Mouse (Mus musculus): ENCODE measurements around the gene Gm10097. TPM values are rescaled to one million over a fixed set of nuclear protein-coding genes. Genes with fewer than 3 reads are reported as not detected.

Gene Gm10097
- polyA plus RNA-seq, 1 experiment, result not detected

DNA sequence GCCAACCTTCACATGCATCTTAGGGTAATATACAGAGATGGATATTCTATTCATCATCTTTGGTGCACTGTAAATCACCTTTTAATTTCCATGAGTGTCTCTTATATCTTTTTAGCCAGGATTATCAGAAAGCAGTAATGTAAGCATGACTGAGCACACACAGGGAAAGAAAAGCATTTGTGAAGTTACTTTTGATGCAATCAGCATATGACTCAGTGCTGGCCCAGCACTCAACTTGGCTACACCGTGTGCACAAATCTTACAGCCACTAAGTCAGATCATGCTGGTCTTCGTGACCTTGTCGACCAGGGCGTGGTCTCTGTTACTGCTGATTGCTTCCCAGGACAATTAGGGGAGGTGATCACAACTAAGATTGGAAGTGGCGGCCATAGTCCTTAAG lies 16.8 kb downstream of the Gm10097 start:
- TF ChIP-seq CTCF (IDR thresholded peaks at IDR 0.05; ENCODE audit: borderline replicate concordance, extremely low read depth, insufficient read depth, insufficient read length), result no peak
- TF ChIP-seq POLR2A (IDR thresholded peaks at IDR 0.05; ENCODE audit: borderline replicate concordance, extremely low read depth, insufficient read depth, insufficient read length, poor library complexity, severe bottlenecking), result no peak
- DNase-seq (ENCODE audit: low read depth), result no peak

DNA sequence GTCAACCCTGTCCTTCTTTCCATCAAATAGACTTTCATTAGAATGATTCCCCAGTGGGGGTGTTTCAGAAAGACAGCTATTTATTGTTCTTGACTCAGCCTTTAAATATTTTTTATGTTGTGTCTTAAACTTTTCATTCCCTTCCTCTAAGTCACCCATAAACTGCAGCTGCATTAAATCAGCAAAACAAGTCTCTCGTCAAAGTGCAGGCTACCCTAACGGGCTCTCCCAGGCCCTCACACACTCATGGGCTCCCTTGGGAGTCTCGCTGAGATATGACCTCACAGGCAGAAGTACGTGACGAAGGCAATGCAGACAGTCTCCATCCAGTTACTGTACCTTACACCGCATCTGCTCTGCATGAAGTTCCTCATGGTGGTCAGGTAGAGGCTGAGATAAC lies 17.3 kb downstream of the Gm10097 start:
- DNase-seq (ENCODE audit: low read depth), result no peak
- TF ChIP-seq POLR2A (IDR thresholded peaks at IDR 0.05; ENCODE audit: borderline replicate concordance, extremely low read depth, insufficient read depth, insufficient read length, poor library complexity, severe bottlenecking) (no peak), CTCF (IDR thresholded peaks at IDR 0.05; ENCODE audit: borderline replicate concordance, extremely low read depth, insufficient read depth, insufficient read length) (no peak)

DNA sequence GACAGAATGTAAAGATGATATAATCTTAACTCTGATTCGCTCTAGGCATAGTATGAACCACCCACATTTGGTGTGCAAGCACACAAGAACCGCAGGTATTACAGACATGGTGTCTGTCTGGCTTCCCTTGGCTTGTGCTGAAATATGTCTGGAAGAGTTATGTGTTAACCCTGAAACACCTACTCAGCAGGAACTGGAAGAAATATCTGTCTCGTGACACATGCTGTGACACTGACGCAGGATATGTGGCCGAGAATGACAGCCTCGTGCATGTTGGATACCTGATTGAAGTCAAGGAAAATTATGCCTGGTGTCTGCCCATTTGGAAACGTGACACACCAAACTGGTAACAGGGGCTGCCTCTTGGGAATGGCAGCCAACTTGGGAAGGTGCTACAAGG lies 18.3 kb downstream of the Gm10097 start:
- TF ChIP-seq CTCF (IDR thresholded peaks at IDR 0.05; ENCODE audit: borderline replicate concordance, extremely low read depth, insufficient read depth, insufficient read length) (no peak), POLR2A (IDR thresholded peaks at IDR 0.05; ENCODE audit: borderline replicate concordance, extremely low read depth, insufficient read depth, insufficient read length, poor library complexity, severe bottlenecking) (no peak)
- DNase-seq (ENCODE audit: low read depth), result no peak

DNA sequence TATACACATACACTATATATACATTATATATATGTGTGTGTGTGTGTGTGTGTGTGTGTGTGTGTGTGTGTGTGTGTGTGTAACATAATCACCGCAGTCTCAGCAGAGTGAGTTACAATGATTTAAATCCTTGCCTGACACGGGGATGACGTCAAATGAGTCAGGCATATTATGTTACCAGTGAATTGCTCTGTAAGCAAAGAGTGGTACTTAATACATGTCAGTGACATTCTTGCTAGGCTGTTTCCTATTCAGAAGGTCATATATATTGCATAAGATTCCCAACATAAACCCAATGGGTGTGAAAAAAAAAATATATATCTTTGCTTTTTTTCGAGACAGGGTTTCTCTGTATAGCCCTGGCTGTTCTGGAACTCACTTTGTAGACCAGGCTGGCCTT lies 20.1 kb downstream of the Gm10097 start:
- TF ChIP-seq CTCF (IDR thresholded peaks at IDR 0.05; ENCODE audit: borderline replicate concordance, extremely low read depth, insufficient read depth, insufficient read length), result no peak
- TF ChIP-seq POLR2A (IDR thresholded peaks at IDR 0.05; ENCODE audit: borderline replicate concordance, extremely low read depth, insufficient read depth, insufficient read length, poor library complexity, severe bottlenecking), result no peak
- no peak for DNase-seq (ENCODE audit: low read depth)

DNA sequence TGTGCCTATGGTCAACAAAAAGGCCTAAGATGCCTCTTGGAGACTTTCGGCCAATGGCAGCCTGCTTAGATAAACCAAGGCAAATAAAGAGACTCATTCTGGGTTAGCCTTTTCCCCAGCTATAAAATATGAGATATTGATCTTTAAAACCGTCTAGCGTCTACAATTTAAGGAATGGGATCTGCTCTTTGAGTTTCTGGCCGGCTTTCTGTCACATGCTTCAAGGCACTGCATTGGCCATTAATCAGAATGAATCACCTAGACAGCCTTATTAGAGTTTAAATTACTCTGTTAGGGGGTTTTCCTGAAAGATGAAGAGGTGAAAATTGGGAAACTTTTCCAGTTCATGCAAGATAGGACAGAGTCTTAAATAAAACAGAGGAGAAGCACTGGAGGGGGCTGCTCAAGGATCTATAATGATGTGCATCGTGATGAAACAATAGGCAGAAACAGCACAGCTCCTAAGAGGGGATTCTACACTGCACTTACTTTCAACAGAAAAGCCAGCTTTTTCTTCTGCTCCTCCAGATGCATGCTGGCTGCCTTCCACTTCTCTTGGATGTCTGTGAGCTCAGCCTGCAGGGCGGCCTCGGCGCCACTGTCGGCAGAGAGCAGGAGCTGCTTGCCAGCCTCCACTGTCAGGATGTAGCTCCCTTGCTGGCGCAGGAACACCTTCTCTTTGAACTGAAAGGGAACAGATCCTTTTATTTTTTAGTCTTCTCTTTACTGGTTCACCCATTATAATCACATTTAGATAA lies 28.2 kb downstream of the Gm10097 start:
- peak; percentile 47 for DNase-seq (ENCODE audit: low read depth)

DNA sequence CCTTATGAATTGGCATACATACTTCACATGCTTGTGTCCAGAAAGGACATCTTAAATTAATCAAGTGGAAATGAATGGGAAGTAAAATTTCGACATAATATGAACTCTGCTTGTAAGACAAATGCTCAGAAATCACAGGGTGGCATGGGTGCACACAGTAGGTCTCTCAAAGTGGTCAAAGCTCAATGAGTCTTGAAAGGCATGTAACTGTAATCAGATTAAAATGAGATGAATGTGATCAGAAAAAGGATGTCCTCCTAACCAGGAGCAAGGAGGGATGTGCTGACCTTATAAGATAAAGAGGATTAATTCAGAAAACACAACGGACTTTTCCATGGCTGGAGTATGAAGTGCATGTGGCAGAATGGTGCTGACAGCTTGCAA lies 28.8 kb downstream of the Gm10097 start:
- no peak for TF ChIP-seq POLR2A (IDR thresholded peaks at IDR 0.05; ENCODE audit: borderline replicate concordance, extremely low read depth, insufficient read depth, insufficient read length, poor library complexity, severe bottlenecking)
- DNase-seq (ENCODE audit: low read depth), result no peak

More for the DNA sequence above, 28.2 kb downstream of the Gm10097 start:
- TF ChIP-seq CTCF (IDR thresholded peaks at IDR 0.05; ENCODE audit: borderline replicate concordance, extremely low read depth, insufficient read depth, insufficient read length), result no peak
- no peak for TF ChIP-seq POLR2A (IDR thresholded peaks at IDR 0.05; ENCODE audit: borderline replicate concordance, extremely low read depth, insufficient read depth, insufficient read length, poor library complexity, severe bottlenecking)

DNA sequence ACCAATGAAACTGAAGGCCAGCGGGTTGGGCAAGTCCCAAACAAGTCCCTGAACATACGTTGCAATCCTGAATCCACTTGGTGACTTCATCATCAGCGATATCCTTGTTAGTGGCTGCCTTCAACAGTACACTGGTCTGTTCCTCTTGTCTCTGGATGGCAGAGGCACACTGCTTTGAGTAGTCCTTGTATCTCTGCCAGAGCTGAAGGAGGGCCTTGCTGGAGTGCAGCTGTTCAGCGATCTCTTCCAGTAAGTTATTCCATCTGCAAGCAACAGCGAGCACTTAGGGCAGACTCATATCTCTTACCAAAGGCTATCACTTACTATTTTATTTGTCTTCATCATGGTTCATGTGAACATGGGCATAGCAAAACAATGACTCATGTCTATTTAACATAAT lies 41.8 kb downstream of the Gm10097 start:
- no peak for DNase-seq (ENCODE audit: low read depth)
- TF ChIP-seq CTCF (IDR thresholded peaks at IDR 0.05; ENCODE audit: borderline replicate concordance, extremely low read depth, insufficient read depth, insufficient read length), result no peak
- no peak for TF ChIP-seq POLR2A (IDR thresholded peaks at IDR 0.05; ENCODE audit: borderline replicate concordance, extremely low read depth, insufficient read depth, insufficient read length, poor library complexity, severe bottlenecking)

DNA sequence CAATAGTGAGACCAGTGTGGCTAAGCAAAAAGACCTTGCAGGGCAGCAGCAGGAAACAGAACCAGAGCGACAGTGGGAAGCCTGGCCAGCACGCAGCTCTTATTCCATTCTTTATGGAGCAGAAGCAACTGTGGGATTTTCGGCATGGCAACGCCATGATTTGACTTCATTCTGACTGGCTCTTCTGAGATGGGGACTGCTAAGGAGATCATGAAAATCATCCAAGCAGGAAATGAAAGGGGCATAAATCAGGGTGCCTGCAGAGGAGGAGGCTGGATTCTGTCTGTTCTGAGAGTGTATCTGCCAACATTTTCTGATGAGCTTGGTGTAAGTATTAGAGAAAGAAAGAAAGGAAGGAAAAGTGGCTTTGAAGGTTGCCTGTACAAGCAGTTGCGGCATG lies 47.2 kb downstream of the Gm10097 start:
- TF ChIP-seq POLR2A (IDR thresholded peaks at IDR 0.05; ENCODE audit: borderline replicate concordance, extremely low read depth, insufficient read depth, insufficient read length, poor library complexity, severe bottlenecking), result no peak
- no peak for TF ChIP-seq CTCF (IDR thresholded peaks at IDR 0.05; ENCODE audit: borderline replicate concordance, extremely low read depth, insufficient read depth, insufficient read length)
- DNase-seq (ENCODE audit: low read depth), result no peak

DNA sequence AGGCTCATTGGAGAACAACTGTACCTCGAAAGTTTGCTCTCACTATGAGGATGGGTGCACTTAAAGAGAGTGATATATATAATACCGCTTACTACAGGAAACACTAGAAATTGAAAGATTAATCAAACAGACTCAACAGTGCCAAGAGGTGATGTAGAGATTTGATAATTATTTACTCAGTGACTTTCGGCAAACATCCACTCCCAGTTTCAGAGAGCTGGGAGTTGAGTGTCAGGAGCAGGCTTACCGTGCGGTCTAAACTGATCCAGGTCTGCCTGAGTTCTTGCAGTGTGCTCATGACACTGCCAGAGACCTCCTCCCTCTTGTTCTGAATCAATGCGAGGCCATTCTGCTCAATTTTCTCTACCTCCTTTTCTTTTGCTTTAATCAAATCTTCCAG lies 47.7 kb downstream of the Gm10097 start:
- TF ChIP-seq CTCF (IDR thresholded peaks at IDR 0.05; ENCODE audit: borderline replicate concordance, extremely low read depth, insufficient read depth, insufficient read length) (no peak), POLR2A (IDR thresholded peaks at IDR 0.05; ENCODE audit: borderline replicate concordance, extremely low read depth, insufficient read depth, insufficient read length, poor library complexity, severe bottlenecking) (no peak)
- DNase-seq (ENCODE audit: low read depth), result no peak
